Mouse (Mus musculus) adrenal gland, postnatal 10 days (tissue): ENCODE data around the gene Chad. TPM values are rescaled to one million over a fixed set of nuclear protein-coding genes. Genes with fewer than 3 reads are reported as not detected.
A peak's percentile ranks its signal among the peaks of the same experiment; 100 is the strongest.

ENCODE experiments used
- DNase-seq: peaks from one replicate; pipeline ENCODE4 v3.0.0; 2021; ENCODE audit warnings: mixed read lengths
- long read RNA-seq, 2 experiments: library from polyadenylated mRNA; stranded (forward); transcript quantifications; one replicate each; pipeline ENCODE4 v2.0.0; 2021
- total RNA-seq, 2 experiments: library from RNA; stranded (reverse); gene quantifications; 2 replicates each; pipeline ENCODE4 v1.2.3; 2021

The Chad gene
- 1 to 10 TPM in 1 of 2 experiments, under 1 TPM in 1; 0.39 to 2.9 TPM for total RNA-seq
- long read RNA-seq, experiment 1, partial matches to known transcripts, result 0 of 1 reads
- long read RNA-seq, experiment 1, other reads (novel, unspliced or antisense), result 0 of 1 reads
- long read RNA-seq, experiment 2, result 0 reads

DNA sequence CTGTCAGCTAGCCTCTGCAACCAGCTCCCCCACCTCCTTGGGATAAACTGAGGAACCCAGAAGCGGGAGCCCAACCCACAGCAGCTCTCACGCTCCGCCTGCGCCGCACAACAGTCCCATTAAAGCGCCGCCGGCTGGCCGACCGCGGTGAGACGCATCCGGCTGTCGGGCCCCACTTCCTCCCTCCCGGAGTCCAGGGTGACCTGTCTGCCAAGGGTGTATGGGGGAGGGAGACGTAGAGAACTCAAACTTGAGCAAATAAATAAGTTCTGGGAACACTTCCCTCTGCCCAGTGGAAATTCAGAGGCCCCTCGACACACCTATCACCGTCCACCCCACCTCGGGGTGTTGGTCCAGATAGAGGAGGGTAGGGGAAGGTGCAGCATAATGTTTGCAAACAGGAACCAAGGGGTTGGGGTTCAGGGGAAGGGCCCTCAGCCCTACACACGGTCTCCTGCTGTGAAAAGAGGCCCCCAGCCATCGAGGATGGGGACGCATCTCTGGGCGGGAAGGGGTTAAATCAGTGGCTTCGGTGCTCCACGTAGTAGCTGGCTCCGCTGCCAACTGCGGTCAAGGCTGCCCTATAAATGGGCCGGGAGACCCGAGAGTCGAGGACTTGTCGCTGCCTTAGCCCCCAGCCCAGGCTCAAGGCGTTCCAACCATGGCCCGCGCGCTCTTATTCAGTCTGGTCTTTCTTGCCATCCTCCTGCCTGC, at the start of gene Chad:
TSS of gene Chad (plus strand) at position 611 of the 714 bp plus-strand sequence.
- DNase-seq, result peak; percentile 70

DNA sequence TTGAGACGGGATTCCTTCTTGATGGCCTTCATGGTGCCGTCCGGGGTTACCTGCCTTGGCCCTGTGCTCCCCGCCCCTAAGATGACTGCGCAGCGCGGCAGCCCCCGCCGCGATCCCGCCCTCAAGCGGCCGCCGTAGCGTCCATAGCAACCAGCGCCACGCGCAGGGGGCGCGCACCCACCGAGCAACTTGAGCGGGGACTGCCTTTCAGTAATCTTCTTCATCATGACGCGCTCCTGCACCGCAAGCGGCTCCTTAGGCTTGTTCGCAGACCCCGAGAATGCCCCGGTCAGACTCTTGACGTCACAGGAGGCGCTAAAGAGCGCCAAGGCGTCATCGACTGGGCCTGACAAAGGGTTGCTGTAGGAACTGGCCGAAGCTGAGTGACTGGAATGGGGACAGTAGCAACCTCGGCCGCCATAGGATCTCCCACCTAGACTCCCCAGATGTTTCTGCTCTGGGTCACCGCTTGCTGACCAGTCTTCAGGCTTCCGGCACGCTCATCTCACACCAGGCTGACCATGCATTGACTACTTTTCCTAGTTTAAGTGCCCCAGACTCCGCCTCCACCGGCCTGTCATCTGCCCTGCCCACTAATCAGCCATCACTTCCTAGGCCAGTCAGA, 43.5 kb upstream of the Chad start, which contains the start of gene Mycbpap:
TSS of gene Mycbpap (minus strand) at position 524 of the 625 bp plus-strand sequence.
- peak; percentile 72 for DNase-seq

DNA sequence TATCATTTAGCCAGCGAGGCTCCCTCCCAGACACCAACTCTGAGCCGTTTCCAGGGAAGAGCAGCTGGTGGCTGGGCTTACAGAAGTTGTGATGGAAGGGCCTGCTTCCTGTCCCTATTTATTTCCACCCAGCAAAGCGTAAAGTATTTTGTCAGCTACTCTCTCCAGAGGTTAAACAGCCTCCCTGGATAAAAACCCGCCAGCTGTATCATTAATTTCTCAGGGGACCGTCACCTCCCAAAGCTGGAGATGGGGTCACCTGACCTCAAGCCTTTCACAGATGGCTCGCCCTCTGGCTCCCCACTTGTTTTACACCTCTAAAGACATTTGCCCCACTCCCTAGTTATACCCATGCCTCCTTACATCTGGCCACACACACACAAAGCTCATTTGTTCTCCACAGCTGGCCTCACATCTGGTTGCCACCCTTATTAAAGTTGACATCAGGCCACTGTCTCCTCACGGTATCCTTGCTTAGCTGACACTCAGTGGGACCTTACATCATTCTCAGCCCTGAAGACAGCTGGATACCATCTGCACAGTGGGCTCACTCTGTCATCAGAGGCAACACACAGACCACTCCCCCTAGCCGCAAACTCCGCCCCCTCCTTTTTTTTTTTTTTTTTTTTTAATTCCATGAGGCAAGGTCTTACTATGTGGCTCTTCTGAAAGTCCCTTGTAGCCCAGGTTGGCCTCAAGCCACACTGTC, 38.5 kb upstream of the Chad start:
- no peak for DNase-seq

DNA sequence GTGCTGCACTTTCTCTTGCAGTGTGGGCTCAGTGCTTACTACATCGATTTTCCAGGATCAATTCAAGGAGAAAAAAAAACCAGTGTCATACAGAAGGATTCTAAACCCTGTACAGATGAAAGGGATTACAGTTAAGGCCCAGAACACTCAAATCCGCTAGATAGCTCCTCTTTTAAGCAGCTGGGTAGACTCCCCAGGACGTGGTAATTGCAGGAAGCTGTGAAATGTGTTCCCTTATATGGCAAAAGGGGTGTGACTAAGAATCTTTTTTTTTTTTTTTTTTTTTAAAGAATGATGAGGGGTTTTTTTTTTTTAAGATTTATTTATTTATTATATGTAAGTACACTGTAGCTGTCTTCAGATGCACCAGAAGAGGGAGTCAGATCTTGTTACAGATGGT, 36.0 kb upstream of the Chad start:
- no peak for DNase-seq

DNA sequence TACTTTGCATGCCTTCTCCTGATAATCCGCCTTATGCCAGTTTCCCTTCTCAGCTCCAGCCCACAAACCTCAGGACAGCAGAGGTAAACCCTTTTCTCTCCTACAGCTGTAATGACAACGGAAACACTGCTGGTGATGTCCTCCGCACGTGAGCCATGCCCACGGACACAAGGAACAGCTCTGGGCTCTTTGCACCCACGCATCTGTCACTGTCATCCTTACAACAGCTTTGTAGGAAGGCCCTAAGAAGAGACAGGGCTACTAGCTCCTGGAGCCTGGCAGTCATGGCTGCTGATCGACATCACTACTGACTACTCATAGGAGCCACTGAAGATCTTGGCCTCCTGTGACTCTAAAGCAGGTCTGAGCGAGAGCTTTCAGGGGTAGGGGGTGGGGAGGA, 31.7 kb upstream of the Chad start:
- DNase-seq, result no peak

DNA sequence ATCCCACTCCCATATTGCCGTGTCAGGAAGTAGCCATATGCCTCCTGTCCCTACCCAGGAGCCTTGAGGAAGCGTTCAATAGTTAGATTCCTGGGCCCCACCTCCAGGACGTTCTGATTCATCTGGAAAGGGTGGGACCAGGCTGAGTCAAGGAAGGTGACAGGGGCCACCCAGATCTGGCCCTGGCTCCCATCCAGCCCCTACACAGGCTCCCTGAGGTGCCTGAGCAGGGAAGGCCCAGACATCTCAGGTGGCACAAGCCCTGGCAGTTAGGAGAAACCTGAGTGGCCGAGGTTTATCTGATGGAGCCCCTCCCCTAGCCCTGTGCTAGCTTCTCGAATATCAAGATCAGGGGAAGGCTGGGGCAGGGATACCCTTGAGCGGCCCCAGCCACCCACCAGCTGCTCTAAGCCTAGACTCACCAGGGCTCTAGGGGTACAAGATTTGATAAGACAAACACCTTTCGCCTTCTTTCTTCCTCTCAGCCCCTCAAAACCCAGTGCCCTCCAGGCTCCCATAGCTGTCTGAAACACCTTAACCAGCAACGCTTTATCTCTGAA, 26.0 kb upstream of the Chad start:
- no peak for DNase-seq

DNA sequence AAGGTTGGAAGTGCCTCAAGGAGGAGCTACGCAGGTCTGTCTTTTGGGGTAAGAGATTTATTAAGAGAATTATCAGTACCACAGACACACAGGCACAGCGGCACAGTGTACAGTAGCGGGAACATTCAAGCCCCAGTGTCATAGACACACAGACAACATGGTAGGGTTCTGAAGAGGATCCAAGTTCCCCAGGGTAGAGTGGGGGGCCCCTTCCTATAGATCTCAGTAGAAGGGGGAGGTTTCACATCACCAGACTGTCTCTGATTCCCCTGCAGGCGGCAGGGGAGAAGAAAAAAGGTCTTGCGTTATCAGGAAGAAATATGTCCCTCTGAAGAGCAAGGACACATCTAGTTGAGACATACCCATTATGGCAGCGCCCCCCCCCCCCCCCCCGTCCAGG, 25.1 kb upstream of the Chad start:
- DNase-seq, result no peak

DNA sequence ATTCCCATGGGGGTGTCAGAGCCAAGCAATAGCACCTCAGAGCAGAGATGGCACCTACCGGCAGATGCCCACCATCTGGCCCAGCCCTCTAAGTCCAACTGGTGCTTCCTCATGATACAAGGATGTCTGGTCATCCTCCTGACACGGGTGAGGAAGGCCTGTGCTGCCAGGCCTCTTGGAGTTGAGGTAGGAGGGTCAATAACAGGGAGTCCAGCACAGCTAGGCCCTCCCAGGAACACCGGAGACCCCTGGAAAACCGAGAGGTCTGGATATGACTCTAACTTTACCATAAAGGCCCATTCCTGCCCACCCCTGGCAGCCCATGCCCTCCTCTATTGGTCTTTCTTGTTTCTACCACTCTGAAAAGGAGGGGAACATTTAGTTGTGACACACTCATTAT, 22.4 kb upstream of the Chad start:
- no peak for DNase-seq

DNA sequence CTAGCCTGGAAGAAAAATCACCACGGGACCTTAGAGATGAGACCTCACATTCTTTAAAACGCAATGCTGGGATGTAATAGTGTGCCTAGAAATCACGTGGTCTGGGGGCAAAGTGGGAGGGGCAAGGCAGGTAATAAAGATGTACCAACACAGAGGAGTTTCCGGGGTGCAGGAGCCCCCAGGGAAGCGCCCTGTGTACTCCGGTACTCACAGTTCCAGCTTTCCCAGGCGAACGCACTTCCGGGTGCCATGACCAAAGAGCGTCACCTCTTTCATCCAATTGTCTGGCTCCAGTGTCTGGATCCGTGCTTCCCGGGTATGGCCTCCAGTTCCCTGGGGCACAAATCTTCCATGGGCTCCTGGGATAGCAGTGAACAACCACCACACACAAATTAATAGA, 21.5 kb upstream of the Chad start:
- no peak for DNase-seq

DNA sequence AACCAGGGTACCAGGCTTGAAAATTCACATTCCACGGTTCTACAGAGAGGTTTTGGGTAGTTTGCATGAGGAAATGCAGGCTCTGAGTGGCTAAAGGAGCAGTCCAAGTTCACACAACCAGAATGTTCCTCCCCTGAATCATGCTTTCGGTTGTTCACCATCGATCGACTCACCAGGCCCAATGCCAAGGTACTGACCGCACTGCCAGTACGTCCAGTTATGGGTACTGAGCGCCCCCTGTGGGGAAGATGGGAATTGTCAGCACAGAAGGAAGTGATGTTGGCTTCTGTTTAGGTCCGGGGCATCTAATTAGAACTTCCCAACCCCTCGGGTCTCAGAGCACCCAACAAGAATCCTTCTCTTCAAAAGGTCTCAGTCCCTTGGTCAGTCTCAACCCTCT, 20.9 kb upstream of the Chad start:
- peak; percentile 97 for DNase-seq

DNA sequence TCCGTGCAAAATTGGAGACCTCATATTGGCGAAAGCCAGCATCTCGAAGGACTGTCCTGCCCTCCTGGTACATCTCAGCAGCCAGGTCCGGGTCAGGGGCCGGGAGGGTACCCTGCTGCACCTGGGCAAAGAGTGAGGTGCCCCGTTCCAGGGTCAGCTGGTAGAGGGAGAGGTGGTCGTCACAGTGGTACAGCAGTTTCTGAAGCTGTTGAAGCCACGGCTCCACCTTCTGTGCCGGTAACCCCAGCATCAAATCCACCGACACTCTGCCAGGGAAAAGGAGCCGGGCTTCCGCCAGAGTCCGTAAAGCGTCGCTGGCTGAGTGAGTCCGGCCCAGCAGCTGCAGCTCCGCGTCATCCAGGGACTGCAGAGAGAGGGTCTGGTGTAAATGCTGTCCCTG, 20.4 kb upstream of the Chad start:
- DNase-seq, result no peak

DNA sequence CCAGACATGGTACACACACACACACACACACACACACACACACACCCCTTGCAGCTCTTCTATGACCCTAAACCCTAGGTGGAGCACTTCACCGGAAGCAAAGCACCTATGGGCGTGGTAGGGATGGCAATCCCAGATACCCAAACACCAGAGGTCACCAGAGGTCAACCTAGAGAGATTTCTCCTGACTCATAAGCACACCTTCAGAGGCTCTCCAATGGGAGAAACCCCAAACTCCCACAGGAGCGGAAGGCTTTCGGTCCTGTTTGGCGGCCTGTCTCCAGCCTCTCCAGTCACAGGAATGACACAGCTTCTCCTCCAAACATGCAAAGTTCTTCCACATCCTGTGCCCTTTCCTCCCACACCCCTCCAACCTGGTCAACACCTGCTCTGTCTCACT, 18.5 kb upstream of the Chad start:
- DNase-seq, result no peak

DNA sequence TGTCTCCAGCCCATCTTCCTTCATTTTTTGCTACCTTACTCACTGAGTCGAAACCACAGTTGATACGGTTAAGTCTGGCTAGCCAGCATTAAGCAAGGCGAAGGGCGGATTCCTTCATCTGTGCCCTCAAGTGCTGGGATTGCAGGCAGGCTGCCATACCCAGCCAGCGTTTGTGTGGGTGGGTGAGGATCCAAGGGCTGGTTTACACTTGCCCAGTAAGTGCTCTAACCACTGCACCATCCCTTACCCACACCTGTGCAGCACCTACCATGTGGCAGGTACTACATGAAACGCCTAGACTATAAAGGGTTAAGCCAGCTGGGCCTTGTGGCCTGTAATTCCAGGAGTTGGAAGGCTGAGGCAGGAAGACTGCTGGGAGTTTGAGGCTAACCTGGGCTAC, 17.6 kb upstream of the Chad start:
- no peak for DNase-seq

DNA sequence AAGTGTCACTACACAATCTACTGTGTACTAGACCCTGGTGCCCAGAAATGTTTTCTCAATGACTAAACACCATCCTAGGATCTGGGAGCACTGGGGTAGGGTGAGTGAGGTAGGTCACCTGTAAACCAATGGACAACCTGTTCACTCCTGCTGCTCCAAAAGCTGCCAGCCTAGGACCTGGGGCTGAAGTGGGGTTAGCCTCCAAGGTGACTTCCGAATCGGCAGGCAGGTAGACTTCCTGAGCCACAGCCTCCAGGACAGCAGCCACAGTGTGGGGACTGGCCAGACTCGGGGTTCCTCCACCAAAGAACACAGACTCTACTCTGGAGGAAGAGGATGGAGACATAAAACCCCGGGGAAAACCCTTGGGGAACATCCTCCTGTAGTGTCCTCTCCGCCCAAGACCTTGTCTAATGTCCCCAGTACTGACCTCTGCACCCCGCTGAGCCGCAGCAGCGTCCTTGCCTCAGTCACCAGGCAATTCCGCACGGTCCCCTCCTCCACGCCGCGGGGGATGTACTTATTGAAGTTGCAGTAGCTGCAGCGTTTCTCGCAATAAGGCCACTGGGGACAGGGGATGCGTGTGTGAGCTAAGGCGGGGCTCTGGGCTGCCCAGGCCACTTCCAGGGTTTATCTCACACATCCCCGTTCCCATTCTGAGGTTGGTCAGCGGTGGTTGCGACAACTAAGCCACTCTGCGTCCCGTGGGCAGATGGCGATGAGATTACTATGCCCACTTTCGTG, 16.6 kb upstream of the Chad start:
- peak; percentile 74 for DNase-seq

DNA sequence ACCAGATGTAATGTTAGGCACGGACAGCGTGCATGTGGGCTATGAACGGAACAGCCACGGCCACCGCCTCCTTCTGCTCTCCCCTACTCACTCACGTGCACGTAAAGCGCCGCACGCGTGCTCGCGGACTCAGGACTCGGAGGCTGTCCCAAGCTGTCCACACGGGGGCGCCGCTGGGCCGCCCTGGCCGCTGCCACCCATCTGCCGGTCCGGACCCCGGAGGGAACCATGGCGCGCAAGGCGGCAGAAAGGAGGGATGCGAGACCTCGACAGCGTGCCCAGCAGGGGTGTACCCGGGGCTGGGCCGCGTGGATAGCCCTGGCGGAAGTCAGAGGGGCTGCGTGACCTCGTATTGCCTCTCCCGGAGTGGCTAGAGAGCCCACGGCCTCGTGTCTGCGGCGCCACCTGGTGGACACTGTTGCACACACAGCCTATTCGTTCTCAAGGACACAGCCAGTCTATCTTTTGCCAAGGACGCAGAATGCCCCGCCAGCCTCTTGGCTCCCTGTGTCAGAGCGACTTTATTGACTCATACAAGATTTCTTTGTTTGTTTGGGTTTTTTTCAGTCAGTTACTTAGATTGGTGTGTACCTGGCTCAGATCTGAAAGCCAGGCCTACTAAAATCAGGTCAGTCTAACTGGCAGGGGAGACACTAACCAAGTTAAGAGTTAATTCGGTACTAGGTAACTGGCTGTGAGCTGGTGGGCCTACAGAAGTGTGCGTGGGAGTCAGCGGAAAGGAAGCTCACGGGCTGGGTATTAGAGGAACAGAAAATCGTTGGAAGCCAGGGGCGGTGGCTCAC, 15.8 kb upstream of the Chad start, which contains the start of gene Rsad1:
TSS of gene Rsad1 (minus strand) at position 368 of the 803 bp plus-strand sequence.
- DNase-seq, result peak; percentile 96

DNA sequence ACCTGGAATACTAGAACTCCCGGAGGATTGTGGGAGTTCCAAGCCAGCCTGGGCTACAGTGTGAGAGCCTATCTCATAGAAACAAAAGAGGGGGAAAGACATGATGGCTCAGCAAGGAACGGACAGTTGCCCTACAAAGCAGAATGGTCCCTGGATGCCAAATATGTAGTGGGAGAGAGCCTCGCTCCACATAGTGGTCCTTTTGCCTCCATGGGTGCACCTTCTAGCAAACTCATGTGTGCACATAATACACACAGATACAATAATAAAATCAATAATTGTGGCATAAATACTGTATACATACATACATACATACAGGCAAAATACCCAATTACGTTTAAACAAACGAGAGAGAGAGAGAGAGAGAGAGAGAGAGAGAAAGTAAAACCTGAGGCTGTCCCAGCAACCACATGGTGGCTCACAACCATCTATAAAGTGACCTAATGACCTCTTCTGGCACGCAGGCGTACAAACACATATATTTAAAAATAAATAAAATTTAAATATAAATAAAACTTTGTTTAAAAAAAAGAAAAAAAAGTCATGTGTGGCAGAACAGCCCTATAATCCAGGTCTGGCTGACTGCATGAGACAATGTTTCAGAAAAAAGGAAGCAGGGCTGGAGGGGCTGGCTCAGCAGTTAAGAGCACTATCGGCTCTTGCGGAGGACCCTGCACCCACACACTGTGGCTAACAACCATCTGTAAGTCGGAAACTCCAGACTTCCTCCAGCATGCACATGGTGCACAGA, 15.0 kb upstream of the Chad start:
- no peak for DNase-seq

DNA sequence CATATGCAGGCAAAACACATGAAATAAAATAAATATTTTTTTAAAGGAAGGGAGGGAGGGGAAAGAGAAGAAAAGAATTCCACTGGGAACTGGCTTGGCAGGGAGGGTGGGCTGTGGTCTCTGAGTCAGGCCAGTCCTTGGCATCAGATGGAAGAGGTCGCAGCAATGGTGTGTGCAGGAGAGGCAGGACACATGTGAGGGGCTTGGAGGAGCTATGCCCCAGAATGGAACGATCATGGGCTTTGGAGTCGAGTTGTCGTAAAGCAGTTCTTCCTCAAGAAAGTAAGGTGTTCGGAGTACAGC, 14.5 kb upstream of the Chad start:
- DNase-seq, result no peak

DNA sequence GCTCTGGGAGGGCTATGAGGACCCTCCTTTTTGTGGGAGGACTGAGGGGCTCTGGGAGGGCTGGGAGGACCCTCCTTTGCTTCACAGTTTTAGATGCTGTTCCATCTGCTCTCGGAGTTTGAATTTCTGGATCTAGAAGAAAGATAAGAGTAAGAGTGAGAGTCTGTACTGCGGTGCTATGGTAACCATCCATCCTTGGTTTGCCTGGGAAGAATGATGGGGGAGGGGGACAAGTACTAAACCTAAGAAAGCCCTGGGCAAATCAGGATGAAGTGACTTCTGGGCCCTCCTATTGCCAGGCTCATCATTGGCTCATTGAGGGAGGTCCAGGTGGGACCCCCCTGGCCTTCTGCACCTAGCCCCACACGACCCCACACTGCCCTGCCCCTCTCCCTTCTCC, 6.6 kb upstream of the Chad start:
- no peak for DNase-seq

DNA sequence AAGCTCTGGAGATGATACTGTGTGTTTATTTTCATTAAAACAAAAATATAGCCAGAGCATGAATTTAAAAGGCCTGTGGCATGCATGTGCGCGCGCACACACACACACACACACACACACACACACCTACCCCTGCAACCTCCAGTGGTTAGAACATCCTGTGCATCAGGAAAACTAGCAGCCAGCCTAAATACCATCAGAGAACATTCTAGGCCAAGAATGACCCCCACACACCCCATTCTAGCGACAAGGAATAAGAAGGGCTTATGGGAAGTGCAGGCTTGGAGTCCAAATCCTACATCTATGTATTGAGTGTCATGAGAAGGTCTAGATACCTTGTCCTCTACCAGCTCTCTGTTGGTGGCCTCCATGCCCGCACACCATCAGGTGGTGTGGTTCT, 1.5 kb upstream of the Chad start:
- no peak for DNase-seq

DNA sequence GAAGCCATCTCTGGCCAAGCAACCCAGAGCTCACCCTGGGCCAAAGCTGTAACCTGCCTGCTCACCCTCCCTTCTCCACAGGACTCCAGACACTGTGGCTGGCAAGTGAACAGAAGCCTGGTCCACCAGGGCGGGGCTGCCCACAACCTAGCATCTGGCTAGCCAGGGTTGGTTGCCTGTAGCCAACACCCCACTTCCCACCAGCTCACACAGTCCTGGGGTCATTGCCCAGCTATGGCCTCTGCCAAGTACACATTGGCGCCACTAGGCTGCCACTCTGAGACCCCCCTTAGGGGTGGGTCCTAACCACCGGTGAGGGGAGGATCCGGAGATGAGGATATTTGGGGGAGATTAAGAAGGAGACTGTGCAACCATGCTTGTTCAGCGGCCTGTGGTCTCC, 1.0 kb upstream of the Chad start:
- no peak for DNase-seq

DNA sequence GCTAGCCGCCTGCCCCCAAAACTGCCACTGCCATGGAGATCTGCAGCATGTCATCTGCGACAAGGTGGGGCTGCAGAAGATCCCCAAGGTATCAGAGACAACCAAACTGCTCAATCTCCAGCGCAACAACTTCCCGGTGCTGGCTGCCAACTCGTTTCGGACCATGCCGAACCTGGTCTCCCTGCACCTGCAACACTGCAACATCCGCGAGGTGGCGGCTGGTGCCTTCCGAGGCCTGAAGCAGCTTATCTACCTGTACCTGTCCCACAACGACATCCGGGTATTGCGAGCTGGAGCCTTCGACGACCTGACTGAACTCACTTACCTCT, 268 bp downstream of the Chad start:
- DNase-seq, result no peak
